Mouse (Mus musculus): ENCODE measurements around the gene Map4k1.

Map4k1 gene

DNA sequence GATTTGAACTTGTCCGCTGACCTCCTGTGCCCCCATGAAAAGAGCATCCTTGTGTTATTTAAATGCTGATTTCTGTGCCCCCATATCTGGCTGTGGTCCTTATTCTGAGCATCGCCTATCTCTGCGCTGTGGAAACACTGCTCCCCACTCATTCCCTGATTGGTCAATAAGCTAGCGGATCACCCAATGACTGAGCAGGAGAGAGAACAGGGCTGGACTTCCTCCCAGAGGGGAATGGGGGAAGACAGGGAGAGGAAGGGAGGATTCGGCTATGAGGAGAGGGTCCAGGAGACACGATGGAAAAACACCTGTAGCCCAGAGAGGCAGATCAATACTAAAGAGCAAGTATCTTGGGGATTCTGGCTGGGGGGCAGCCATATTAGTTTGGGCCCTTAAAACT is 46.9 kb downstream of the Map4k1 start:
- DNase-seq = no peak

DNA sequence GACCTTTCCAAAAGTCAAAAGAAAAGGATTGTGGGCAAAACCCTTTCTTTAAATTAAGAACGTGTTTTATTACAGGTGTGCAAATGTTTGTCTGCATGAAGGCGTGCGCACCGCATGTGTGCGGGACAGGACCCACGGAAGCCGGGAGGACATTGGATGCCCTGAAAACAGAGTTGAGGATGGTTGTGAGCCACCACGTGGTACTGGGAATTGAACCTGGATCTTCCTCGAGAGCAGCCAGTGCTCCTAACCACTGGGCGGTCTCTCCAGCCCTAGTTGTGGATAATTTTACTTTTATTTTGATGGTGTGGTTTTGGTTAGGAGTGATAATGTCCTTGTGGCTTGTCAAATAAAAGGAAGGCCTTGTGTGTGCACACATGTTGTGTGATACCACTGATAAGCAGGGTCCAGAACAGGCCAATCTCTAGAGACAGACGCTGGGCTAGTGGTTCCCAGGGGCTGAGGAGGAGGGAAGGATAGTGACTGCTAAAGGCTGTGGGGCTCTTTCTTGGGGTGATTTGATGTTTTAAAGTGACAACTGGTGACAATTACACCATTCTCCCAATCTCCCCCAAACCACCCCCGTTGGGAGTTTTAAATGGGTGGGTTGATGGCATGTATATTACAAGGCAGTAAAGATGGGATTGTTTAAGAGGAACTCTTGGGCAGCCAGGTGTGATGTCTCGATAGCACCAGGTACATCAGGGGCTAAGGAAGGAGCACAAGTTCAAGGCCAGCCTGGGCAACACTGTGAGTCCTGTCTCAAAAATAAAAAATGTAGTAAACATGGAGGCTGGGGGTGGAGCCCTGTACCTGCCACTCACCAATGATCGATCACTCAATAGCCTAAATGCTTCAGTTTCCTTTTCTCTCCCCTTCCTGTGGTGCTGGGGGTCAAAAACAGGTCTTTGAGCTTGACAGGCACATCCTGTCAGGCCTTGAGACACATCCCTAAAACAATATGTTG is 48.1 kb downstream of the Map4k1 start:
- DNase-seq = no peak

DNA sequence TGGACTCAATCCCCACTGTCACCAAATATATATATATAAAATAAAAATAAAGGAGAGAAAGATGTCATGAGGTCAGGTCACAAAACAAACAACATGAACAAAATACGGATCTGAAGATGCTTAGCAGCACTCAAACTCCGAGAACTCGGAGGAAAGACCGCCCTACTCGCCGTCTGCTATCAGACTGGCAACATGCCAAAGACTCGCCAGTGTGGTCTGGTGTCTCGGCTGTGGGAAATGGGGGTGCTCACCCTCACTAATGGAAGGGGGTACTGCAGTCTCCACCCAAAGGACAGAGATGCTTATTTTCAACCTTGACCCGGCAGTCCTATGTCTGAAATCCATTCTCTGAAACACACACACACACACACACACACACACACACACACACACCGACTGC is 49.8 kb downstream of the Map4k1 start:
- DNase-seq = no peak

DNA sequence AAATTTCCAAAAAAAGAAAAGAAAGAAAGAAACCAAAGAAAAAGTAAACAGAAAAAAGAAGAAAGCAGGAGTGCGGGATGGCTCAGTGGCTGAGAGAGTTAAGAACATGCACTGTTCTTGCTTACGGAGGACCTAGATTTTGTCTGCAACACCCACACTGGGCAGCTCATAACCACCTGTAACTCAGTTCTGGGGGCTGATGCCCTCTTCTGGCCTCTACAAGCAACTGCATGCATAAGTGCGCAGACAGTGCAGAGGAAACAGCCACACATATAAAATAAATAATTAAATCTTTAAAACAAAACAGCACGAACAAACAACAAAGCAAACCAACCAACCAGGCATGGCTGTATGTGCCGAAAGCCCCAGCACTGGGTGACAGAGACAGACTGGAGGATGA is 50.8 kb downstream of the Map4k1 start:
- no peak for DNase-seq

DNA sequence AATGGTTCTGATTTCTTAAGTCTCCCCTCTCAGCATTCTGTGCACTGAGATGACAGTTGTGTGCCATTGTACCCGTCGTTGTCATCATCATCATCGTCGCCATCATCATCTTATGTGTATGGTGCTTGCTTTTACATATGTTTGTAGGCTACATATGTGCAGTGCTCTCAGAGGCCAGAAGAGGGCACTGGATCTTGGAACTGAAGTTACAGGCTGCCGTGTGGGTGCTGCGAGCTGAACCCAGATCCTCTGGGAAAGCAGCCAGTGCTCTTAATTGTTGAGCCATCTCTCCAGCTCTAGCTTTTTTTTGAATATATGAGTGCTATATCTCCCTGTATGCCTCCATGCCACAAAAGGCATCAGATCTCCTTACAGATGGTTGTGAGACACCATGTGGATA is 55.4 kb downstream of the Map4k1 start:
- DNase-seq = no peak

DNA sequence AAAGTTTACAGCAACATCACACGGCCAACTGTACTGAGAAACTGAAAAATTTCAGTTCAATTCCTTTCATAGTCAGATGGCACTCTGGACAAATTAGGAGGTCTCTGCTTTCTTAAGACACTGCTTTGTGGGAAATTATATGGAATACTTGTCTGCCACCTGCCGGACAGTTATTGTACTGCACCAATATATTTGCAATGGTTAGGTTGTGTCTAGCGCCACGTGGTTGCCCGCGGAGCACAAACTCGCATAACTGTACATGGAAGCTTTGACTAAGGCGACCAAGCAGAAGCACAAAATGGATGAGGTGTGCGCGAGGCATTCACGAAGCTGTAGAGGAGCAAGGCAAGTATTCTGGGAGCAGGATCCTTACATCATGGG is 57.7 kb downstream of the Map4k1 start:
- peak; percentile 81 to 88 for DNase-seq

DNA sequence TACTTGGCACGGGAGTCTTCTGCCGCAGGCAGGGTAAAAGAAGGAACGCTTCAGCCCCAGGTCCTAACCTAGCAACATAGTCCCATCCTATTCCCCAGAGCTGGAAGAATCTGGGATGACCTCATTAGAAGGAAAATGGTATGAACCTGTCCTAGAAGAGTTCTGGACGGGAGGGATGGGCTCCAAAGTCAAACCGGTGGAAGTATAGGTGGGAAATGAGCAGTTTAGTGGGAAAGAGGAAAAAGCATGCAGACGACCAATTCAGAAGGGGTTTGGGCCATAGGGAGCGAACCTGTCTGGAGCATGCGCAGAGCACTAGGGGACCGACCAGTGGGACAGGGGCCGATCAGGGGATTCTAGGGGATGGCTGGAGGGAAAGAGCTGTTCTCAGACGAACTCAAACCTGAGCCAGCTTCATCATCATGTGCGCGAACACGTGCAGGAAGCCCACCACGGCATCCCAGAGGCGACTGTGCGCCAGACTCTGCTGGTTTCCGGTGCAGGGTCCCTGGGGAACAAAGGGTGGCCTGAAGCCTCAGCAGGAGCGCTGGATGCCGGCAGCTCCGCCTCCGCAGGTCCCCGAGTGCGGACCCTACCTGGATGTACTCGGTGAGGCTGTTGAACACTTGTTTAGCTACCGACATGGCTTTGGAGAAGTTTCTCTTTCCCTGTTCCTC is 58.3 kb downstream of the Map4k1 start:
- DNase-seq = peak in 1 of 2 experiments; percentile 8

DNA sequence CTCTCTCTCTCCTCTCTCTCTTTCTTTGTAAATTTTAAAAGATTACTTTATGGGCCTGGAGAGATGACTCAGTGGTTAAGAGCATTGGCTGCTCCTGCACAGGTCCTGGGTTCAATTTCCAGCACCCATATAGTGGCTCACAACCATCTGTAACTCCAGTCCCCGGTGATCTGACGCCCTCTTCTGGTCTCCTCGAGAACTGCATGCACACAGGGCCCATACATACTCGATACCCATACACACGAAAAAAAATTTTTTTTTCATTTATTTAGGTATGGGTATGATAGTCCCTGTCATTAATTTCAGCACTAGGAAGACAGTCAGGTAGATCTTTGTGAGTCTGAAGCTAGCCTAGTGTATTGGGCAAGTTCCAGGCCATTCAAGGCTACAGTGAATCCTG is 59.3 kb downstream of the Map4k1 start:
- no peak for DNase-seq

DNA sequence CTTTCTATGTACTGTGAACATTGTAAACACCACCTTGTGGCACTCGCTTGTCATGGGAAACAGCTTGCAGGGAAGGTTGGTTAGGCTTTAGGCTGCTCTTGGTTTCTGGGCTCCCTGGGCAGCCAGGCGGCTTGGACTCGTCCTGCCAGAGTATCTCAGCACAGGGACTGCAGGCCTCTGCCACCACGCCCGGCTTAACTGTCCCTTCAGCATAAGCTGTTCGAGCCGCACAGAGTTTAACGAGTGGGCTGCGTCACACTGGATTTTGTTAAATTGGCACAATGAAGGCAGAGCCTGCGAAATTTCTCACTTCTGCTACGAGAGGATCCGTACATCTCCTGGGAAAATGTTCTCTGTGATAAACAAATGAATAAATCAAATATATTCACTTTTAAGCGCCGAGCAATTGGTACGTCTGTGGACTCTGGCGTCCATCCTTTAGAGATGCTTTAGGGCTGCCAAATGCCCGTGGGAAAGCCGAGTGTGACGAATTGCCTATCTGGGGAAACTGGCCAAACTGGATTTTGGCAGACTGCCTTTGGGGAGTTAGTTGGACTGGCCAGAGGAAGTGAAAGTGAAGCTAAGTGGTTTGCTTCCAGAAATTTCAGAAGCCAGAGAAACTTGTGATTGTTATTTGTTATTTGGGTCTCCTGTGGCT is 61.3 kb downstream of the Map4k1 start:
- DNase-seq = peak; percentile 18 to 53

DNA sequence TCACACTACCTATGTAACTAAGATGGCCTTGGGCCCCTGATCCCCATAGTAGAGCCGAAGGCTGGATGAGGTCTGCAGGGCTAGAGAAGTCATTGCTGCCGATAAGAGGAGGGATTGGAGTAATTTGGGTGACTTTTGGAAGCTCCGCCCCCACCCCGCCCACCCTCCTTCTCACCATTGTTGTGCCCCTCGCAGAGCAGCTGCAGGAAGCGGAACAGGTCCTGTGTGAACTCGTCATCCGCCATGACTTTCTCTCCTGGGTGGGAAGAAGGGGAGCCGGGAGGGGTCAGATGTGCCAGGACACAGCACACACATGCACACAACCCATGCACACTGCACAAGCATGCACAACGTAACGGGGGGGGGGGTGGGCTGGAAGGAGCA is 61.8 kb downstream of the Map4k1 start:
- no peak for DNase-seq

DNA sequence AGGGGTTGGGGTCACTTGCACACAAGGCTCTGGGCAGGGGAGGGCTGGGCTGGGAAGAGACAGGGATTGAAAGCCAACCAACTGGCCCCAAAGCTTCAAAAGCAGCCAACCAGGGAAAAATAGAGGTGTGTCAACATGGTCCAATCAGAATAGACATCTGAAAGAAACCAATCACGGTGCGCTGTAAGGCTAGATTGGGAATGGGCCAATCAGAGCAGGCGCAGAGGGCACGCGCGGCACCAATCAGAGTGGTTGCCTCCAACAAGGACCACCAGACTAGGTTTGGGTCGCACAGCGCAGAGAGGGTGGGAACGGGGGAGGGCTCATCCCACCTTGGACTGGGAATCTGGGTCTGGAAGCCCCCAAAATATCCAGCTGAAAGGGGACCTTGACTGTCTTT is 62.5 kb downstream of the Map4k1 start:
- DNase-seq = no peak

DNA sequence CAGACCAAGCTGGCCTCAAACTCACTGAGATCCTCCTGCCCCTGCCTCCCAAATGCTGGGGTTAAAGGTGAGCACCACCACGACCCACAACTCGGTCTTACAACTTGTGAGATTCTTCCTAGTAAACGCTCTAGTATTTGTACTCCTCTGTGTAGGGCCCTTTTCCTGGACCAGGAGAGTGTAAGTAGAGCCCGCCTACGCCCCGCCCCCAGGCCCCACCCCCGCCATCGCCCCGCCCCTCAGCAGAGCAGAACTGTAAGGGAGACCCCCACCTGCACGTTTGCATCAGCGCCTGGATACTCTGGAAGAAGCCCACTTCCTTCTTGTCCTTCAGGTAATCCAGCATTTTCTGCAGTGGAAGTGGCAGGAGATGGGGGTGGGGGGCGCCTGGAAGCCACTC is 64.7 kb downstream of the Map4k1 start:
- DNase-seq = no peak

DNA sequence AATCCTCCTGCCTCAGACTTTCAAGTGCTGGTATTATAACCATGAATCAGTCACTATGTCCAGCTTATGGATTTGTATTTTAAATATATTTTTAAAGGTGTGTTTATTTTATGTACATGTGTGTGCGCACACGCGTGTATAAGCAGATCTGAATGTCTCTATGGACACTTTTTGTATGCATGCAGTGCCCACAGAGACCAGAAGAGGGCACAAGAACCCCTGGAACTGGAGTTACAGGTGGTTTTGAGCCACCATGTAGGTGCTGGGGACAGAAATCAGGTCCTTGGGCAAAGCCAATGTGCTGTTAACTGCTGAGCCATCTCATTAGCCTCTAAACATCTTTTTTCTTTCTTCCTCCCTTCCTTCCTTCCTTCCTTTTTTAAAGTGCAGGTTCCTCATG is 66.2 kb downstream of the Map4k1 start:
- no peak for DNase-seq

DNA sequence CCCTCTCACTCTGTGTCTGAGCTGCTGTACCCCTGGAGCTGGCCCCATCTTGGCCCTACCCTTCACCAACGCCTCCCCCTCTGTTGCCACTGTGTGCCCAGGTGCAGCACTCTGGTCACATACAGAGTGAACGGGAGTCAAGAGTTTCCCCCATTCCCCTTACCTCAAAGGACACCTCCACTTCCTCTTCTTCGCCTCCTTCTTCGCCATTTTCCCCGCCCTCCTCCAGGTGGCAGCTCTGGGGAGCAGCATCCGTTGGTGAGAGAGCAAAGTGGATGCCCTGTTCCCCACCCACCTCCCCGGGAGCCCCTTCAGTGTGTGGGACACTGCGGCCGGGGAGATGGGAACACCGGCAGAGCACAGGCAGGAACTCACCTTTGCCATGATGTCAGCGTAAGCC is 66.8 kb downstream of the Map4k1 start:
- no peak for DNase-seq

DNA sequence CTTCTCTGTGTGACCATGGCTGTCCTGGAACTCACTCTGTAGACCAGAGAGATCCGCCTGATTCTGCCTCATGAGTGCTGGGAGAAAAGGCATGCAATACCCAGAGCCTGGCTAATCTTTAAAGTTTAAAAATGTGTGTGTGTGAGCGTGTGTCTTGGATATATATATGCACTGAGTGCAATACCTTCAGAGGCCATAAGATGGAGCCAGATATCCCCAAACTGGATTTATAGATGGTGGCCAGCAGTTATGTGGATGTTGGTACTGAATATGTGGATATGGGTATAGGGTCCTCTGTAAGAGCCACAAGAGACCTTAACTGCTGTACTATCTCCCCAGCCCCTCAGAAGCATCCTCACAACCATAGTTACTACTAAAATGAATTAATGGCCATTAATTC is 68.9 kb downstream of the Map4k1 start:
- DNase-seq = peak in 1 of 2 experiments; percentile 41

DNA sequence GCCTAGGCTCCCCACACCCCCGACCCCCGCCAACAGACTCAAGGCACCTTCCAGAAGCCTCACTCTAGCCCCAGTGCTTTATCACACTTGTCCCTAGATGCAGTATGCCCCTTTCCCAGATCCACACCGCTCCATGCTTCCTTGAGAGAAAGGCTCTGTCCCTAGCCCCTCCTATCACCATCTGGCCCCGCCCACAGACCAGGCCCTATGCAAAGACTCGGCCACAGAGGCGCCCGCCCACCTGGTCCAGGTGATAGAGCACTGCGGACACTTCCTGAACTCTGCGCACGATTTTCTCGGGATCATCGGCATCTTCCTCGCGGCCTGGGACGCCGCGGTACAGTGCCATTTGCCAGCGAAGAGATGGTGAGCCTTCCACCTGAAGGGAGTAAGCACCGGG is 71.0 kb downstream of the Map4k1 start:
- peak in 1 of 2 experiments; percentile 9 for DNase-seq
